Mouse (Mus musculus) R1 (cell line): ENCODE results near the gene Ube2r2.

Source experiments
- DNase-seq: peaks from one replicate; pipeline ENCODE4 v3.0.0-alpha.2; 2018; ENCODE audit warnings: low read depth, low spot score

The Ube2r2 gene

GRCm38 (mm10) chr4:41135711-41136453, at the start of gene Ube2r2:
TSS of gene Ube2r2 (plus strand) at chr4:41135743.
- peak; percentile 82 for DNase-seq

DNA sequence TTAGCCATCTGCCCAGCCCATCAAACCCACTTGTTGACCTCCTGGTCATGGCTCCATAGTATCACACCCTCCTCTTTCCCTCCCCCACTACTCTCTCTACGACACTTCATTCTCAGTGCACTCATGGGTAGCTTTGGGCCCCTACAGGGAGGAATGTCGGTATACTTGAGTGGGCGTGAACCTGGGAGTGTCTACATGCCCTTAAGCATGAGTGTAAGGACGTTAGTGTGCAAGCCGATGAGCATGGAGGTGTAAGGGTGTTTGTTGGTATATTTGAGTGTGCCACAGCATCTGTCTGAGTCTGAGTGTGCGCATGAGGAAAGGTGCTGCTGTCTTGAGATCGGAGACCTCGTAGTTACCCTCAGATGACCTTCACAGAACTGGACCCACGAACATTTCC, 48.6 kb upstream of the Ube2r2 start:
- peak; percentile 83 for DNase-seq

- no peak for DNase-seq
Observed at GRCm38 (mm10) chr4:41087459-41088298, 47.9 kb upstream of the Ube2r2 start.

DNA sequence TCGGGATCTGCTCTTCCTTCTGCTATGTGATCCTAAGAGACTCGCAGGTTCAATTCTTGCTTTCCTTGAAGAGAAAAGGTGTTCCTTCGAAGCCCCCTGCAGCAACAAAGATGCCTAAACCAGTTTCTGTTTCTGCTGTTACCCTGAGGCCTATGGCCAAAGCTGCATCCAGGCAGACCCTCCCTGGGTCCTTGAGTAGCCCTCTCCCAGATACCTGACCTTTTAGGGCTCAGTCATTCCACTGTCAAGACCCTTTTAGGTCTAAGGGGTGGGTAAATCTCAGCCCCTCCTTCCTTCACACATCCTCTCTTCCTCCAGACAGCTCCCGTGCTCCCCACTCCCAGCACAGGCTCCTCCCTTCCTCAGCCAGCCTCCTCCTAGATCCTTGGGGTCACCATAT, 46.4 kb upstream of the Ube2r2 start:
- DNase-seq = no peak

DNA sequence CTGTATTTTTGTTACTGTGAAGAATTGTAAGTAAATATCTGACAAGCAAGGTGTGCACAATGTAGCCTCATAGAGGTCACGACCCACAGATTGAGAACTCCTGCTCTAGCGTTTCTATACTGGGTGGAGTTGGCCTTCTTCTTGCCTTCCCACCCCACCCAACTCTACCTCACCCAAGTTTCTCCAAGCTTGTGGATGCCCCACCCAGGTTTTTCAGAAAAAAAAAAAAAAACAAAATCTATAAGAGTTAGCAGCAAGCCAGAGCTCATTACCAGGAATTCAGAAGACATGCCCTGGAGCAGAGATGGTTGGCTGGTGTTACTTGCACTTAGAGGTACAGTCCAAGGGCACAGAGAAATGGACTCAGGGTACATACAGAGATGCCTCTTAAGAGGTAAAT, 45.8 kb upstream of the Ube2r2 start:
- DNase-seq = no peak

GRCm38 (mm10) chr4:41091391-41091790, 44.2 kb upstream of the Ube2r2 start:
- peak; percentile 95 for DNase-seq

GRCm38 (mm10) chr4:41092958-41093357, 42.6 kb upstream of the Ube2r2 start:
- no peak for DNase-seq

DNA sequence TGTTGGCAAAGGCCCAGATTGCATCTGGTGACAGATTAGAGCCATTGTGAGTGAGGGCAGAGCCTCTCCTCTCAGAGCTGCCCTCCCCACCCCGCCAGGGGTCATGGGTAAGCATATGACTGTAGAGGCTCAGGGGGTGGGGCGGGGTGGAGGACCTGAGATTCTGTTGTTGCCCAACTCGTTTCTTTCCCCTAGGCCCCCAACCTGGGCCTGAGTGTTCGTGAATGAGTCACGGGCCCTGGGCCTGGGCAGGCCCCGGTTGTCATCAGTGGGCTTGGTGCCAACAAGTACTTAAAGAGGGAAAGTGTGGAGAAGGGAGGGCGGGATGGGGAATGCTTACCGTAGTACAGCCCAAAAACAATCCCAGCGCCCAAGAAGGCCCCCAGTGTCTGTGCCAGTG, 41.2 kb upstream of the Ube2r2 start:
- DNase-seq = peak; percentile 39

GRCm38 (mm10) chr4:41096169-41096568, 39.4 kb upstream of the Ube2r2 start:
- no peak for DNase-seq

DNA sequence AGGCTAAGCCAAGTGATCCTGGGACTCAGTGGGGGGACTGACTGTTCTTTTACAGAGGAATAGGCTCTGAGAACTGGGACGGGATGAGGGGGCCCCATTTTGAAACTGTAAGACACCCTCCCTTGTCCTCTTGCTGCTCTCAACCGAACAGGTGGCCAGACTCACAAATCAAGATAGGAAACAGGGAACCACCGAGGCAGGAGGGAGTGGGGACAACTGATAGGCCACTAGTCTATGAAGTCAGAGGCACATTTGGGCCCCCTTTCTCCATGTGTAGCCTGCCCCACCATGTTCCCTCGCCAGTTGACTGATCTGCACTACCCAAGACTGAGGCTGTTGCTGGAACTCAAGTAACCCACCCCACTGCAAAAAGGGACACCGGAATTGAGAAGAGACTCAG, 38.7 kb upstream of the Ube2r2 start:
- DNase-seq = no peak

DNA sequence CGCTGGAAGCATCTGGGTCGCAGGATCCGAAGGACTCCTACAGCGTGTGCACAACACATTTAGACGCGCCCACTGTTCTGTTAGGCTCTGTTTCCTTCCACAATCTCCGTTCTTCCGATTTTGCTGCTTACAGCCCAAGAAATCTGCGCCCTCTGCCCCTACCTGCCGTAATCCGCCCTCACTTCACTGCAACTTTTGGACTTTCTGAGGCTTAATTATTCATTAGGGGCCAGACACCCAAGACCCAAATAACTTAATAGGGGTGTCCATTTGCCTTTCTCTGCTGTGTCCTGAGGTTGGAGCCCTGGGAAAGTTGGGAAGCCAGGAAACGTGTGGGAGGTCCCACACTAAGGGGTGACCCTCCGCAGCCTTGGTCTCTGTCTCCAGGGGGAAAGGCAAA, 38.2 kb upstream of the Ube2r2 start:
- DNase-seq = no peak

GRCm38 (mm10) chr4:41097871-41098576, 37.5 kb upstream of the Ube2r2 start, which contains the start of gene Aqp3:
TSS of gene Aqp3 (minus strand) at chr4:41098183.
- peak; percentile 58 for DNase-seq

GRCm38 (mm10) chr4:41098577-41098951, 37.0 kb upstream of the Ube2r2 start:
- DNase-seq = peak; percentile 70

GRCm38 (mm10) chr4:41100986-41101385, 34.6 kb upstream of the Ube2r2 start:
- peak; percentile 96 for DNase-seq

GRCm38 (mm10) chr4:41102901-41103300, 32.6 kb upstream of the Ube2r2 start:
- no peak for DNase-seq

DNA sequence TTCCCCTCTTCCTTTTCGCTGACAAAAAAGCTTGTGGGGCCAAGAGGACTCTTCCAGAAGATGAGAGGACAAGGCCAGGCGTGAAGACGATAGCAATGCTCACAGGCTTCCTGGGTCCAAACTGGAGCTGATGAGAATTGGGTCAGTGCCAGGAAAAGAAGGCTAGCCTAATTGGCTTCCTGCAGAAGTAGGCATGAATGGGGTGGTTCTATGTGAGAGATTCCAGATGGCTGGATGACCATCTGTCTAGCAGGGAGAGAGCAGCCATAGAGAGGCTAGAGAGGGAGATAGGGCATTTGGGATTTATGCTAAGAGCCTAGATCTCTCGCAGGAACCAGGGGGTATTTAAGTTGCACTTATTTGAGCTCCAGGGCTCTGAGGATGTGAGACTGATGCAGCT, 28.1 kb upstream of the Ube2r2 start:
- DNase-seq = no peak

- no peak for DNase-seq
Observed at GRCm38 (mm10) chr4:41108717-41109425, 26.7 kb upstream of the Ube2r2 start.

DNA sequence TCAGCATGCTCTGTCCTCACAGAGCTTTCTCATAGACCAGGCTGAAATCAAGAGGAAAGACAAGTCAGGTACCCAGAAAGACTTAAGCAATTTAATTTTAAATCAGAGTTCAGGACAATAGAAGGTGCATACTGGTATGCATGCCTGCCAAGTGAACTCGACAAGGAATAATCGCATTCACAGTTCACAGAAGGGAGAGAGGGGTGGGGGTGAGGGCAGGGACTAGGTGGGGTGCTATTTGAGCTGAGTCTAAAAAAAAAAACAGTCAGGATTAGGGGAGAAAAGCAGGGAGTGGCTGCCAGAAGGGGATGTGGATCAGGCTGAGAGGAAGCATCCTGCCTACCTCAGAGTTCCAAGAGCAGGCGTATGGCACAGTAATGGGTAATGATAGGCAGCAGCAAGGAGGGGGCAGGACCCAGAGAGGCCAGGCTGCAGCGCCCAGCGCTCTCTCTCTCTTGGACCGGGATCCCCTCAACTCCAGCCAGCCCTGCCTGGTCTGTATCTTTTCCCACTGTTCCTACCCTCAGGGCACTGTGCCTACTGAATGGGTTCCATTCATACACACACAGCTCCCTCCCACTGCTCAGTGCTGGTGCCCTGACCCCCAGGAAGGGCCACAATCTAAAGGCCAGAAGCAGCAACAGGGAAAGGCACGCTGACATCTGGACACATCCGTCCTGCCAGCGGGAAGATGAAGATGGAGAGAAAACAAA, 21.0 kb upstream of the Ube2r2 start:
- peak; percentile 58 for DNase-seq

DNA sequence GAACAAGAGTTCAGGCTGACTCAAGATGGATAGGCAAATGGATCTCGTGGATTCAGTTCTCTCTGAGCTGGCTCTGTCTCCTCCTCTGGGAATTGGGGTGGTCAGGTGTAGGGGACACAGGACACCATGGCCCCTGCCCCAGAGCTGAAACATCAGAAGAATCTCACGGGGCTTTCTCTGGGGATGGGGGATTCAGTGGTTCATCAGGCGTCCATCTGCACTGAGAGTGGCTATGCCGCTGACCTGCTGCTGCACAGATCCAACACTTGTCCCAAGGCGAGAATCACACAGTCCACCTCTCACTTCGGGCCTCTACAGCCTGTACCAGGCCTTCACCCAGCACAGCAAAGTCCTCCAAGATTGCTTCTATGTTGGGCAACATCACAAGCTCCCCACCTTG, 20.5 kb upstream of the Ube2r2 start:
- no peak for DNase-seq

DNA sequence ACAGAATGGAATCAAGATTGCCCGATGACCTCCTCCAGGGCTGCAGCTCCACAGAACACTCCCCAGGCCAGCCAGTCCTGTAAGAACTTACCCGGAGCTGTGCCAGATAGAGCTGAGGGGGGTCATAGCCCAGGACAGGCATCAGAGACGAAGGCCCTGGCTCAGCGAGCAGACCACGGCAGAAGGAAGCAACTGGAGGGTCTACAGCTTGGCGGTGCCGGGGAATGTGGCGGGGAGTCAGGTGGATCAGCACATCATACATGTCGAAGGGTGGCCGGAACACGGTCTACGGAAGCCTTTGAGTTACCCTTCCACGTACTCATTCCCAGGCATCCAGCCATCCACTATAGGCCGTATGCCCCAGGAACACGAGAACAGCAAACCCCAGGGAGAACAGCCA, 19.8 kb upstream of the Ube2r2 start:
- no peak for DNase-seq

GRCm38 (mm10) chr4:41116817-41117216, 18.7 kb upstream of the Ube2r2 start:
- DNase-seq = no peak
